Mouse (Mus musculus) stomach, embryonic 16.5 days (tissue): ENCODE results near the gene Defa33. TPM values are rescaled to one million over a fixed set of nuclear protein-coding genes. Genes with fewer than 3 reads are reported as not detected.
"Not testable (repeated sequence)": the region's sequence is repeated elsewhere in the genome, so short reads cannot be mapped to it uniquely, and the experiment has no call there.

Source experiments
- ATAC-seq: fragments of 200-750 bp; cut with Nextera tagmentation; 2 replicates; pipeline ENCODE4 v1.8.0; 2017; ENCODE audit warnings: moderate number of reproducible peaks, moderate TSS enrichment; ENCODE audit not compliant: insufficient read depth, low FRiP score
- H3K27ac ChIP-seq: fragments of 300-500 bp; sonication (generic); 2 replicates; pipeline ENCODE4 v1.5.1; 2014; ENCODE audit warnings: low read length
- H3K27me3 ChIP-seq: fragments of 300-500 bp; sonication (generic); 2 replicates; pipeline ENCODE4 v1.6.1; 2014; ENCODE audit warnings: low read length, control low read depth, mixed read lengths; ENCODE audit not compliant: control insufficient read depth, insufficient read depth
- H3K36me3 ChIP-seq: fragments of 300-500 bp; sonication (generic); 2 replicates; pipeline ENCODE4 v1.6.1; 2014; ENCODE audit warnings: low read length; ENCODE audit not compliant: control insufficient read depth, insufficient read depth
- H3K4me1 ChIP-seq: fragments of 300-500 bp; sonication (generic); 2 replicates; pipeline ENCODE4 v1.6.1; 2014; ENCODE audit warnings: low read length, control low read depth, mixed read lengths; ENCODE audit not compliant: control insufficient read depth, insufficient read depth
- H3K4me2 ChIP-seq: fragments of 300-500 bp; sonication (generic); 2 replicates; pipeline ENCODE4 v1.6.1; 2014; ENCODE audit warnings: low read depth, low read length, mixed read lengths
- H3K4me3 ChIP-seq: fragments of 300-500 bp; sonication (generic); replicated peaks from 2 replicates; pipeline ENCODE4 v1.5.1; 2014; ENCODE audit warnings: mild to moderate bottlenecking, low read length
- H3K9ac ChIP-seq: fragments of 300-500 bp; sonication (generic); 2 replicates; pipeline ENCODE4 v1.6.1; 2014; ENCODE audit warnings: low read length
- H3K9me3 ChIP-seq: fragments of 300-500 bp; sonication (generic); replicated peaks from 2 replicates; pipeline ENCODE4 v1.6.1; 2016; ENCODE audit warnings: low read length, control low read depth; ENCODE audit not compliant: control insufficient read depth
- WGBS: fragments of 180-500 bp; shearing (Covaris S2); extraction: QIAGEN DNeasy Blood & Tissue Kit; methylation state at CpG from one replicate; pipeline ENCODE4 v1.1.7; 2014; 5-methylcytosine and 5-hydroxymethylcytosine counted together
- polyA plus RNA-seq: library from polyadenylated mRNA; unstranded; fragments of >200 nt; fragmentation: Nextera tagmentation; extraction: Ambion mirVana; gene quantifications from 2 replicates; pipeline ENCODE4 v1.2.1, GENCODE M21; 2015

The Defa33 gene
- polyA plus RNA-seq: not detected in 2 replicates

DNA sequence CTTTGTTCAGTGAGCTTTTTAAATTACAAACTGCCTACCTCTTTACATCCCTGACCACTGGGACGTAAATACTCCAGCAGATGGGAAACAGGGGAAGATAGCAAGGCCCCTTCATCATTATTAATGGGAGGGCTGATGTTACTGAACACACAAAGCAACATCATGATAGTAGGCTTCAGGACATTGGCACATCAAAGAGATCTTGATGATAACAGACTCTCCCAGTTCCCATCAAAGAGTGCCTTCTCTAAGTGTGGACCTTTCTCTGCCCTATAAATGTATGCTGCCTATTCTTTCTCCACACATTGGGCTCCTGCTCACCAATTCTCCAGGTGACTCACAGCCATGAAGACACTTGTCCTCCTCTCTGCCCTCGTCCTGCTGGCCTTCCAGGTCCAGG lies at the start of gene Defa33:
Gene Defa33, plus strand, starts transcription at position 301 of the 400 bp plus-strand sequence.
- not testable (repeated sequence) for H3K27me3 ChIP-seq, ATAC-seq, H3K9ac ChIP-seq, H3K4me2 ChIP-seq, H3K27ac ChIP-seq, H3K36me3 ChIP-seq, H3K4me1 ChIP-seq, H3K9me3 ChIP-seq, H3K4me3 ChIP-seq
- WGBS: no CpG with 5 or more reads among the region's 2 CpGs

DNA sequence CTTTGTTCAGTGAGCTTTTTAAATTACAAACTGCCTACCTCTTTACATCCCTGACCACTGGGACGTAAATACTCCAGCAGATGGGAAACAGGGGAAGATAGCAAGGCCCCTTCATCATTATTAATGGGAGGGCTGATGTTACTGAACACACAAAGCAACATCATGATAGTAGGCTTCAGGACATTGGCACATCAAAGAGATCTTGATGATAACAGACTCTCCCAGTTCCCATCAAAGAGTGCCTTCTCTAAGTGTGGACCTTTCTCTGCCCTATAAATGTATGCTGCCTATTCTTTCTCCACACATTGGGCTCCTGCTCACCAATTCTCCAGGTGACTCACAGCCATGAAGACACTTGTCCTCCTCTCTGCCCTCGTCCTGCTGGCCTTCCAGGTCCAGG lies 13.4 kb upstream of the Defa33 start, which contains the start of gene Defa2:
Gene Defa2, plus strand, starts transcription at position 301 of the 400 bp plus-strand sequence.
- H3K9me3 ChIP-seq, ATAC-seq, H3K27ac ChIP-seq, H3K4me2 ChIP-seq, H3K4me1 ChIP-seq, H3K27me3 ChIP-seq, H3K9ac ChIP-seq, H3K36me3 ChIP-seq, H3K4me3 ChIP-seq: not testable (repeated sequence)
- no CpG with 5 or more reads among the region's 2 CpGs for WGBS

DNA sequence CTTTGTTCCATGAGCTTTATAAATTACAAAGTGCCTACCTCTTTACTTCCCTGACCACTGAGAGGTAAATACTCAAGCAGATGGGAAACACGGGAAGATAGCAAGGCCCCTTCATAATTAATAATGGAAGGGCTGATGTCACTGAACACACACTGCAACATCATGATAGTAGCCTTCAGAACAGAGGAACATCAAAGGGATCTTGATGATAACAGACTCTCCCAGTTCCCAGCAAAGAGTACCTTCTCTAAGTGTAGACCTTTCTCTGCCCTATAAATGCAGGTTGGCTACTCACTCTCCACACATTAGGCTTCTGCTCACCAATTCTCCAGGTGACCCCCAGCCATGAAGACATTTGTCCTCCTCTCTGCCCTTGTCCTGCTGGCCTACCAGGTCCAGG lies 35.5 kb downstream of the Defa33 start, which contains the start of gene Defa36:
Gene Defa36, plus strand, starts transcription at position 301 of the 400 bp plus-strand sequence.
- not testable (repeated sequence) for H3K4me1 ChIP-seq, H3K27me3 ChIP-seq, H3K9ac ChIP-seq, H3K36me3 ChIP-seq, ATAC-seq, H3K4me3 ChIP-seq, H3K9me3 ChIP-seq, H3K27ac ChIP-seq, H3K4me2 ChIP-seq
- WGBS: no CpG with 5 or more reads among the region's 1 CpGs

Other genes starting within 250 kb of the Defa33 start
- not detected in 2 replicates for gene Defa22, start 229.5 kb upstream of the Defa33 start, polyA plus RNA-seq
- gene Defa31, start 200.2 kb upstream of the Defa33 start, polyA plus RNA-seq: not detected in 2 replicates
- not detected in 2 replicates for gene Gm15293, start 190.2 kb upstream of the Defa33 start, polyA plus RNA-seq
- not detected in 2 replicates for gene Gm15292, start 142.1 kb upstream of the Defa33 start, polyA plus RNA-seq
- not detected in 2 replicates for gene Defa27, start 76.3 kb upstream of the Defa33 start, polyA plus RNA-seq
- not detected in 2 replicates for gene Defa29, start 64.8 kb upstream of the Defa33 start, polyA plus RNA-seq
- not detected in 2 replicates for gene Defa2, start 13.3 kb upstream of the Defa33 start, polyA plus RNA-seq
- not detected in 2 replicates for gene Defa36, start 35.6 kb downstream of the Defa33 start, polyA plus RNA-seq
- not detected in 2 replicates for gene Gm7849, start 64.7 kb downstream of the Defa33 start, polyA plus RNA-seq
- not detected in 2 replicates for gene Defa20, start 117.4 kb downstream of the Defa33 start, polyA plus RNA-seq
- gene Defa32, start 137.2 kb downstream of the Defa33 start, polyA plus RNA-seq: not detected in 2 replicates
- gene Defa37, start 173.6 kb downstream of the Defa33 start, polyA plus RNA-seq: not detected in 2 replicates
- gene Defa28, start 191.2 kb downstream of the Defa33 start, polyA plus RNA-seq: not detected in 2 replicates
- gene Gm7861, start 202.7 kb downstream of the Defa33 start, polyA plus RNA-seq: not detected in 2 replicates
- not detected in 2 replicates for gene Defa26, start 226.4 kb downstream of the Defa33 start, polyA plus RNA-seq